Mouse (Mus musculus): ENCODE measurements around the gene Fuca1. TPM values are rescaled to one million over a fixed set of nuclear protein-coding genes. Genes with fewer than 3 reads are reported as not detected.

Gene Fuca1
- total RNA-seq, 2 experiments from 2014 or later: 48.9 to 52.6 TPM

DNA sequence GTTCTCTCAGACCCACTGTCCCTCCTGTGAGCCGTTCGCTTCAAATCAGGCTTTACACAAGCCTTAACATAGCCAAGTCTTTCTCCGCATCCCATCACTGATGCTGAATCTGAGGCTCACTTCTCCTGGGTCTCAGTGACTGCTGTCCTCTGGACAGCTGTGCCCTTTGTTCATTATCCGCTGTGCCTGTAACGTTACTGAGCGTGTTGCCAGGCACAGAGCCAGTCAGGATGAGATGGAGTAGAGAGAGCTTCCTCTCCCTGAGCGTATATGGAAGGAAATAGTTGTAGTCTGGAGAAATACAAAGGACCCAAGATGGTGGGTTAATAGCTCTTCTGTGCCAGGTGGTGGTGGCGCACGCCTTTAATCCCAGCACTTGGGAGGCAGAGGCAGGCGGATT is 28.9 kb downstream of the Fuca1 start:
- no peak for DNase-seq (ENCODE audit: low spot score in 2 of 2)

DNA sequence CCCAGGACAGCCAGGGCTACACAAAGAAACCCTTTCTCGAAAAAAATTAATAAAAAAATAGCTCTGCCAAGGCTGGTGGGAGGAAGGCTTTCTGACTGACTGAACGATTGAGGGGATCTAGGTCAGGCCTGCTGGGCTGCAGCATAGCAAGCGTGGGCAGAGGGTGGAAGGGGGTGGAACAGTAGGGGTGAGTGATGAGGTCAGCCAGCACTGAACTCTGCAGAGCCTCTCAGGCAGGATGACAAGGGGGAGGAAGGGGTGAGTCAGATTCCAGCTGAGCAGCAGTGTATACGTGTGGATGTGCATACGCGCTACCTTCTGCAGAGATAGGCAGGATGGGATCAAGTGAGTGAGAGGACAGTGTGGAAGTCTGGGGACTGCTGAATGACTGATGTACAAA is 29.4 kb downstream of the Fuca1 start:
- no peak for DNase-seq (ENCODE audit: low spot score in 2 of 2)

DNA sequence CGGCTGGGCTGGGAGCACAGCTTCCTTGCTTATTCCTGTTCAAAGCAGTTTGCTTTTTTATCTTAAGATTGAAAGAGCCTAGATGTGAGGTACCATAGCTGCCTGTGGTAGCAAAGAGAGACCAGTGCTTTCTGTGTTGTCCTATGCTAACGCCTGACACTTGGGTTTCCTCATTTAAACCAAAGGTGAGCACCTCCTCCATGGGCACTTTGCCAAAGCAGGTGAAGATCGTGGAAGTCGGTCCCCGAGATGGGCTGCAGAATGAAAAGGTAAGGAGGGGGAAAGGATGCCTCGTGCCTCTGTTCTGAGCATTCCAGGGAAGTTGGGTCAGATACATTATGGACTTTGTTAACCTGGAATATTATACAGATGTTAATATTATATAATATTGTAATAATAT is 29.8 kb downstream of the Fuca1 start:
- no peak for DNase-seq (ENCODE audit: low spot score in 2 of 2)

DNA sequence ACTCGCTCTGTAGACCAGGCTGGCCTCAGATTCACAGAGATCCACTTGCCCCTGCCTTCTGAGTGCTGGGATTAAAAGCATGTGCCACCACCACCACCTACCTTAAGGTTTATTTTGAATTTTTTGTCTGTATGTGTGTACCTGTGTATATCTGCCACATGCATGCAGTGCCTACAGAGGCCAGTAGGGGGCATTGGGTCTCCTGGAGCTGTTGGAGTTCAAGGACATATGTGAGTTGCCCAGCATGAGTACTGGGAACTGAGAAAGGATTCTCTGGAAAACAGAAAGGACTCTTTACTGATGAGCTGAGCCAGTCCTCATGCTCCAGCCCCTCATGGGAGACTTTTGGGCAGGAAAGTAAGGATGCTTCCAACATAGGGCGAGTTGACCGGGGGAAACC is 31.0 kb downstream of the Fuca1 start:
- DNase-seq (ENCODE audit: low spot score in 2 of 2): no peak

DNA sequence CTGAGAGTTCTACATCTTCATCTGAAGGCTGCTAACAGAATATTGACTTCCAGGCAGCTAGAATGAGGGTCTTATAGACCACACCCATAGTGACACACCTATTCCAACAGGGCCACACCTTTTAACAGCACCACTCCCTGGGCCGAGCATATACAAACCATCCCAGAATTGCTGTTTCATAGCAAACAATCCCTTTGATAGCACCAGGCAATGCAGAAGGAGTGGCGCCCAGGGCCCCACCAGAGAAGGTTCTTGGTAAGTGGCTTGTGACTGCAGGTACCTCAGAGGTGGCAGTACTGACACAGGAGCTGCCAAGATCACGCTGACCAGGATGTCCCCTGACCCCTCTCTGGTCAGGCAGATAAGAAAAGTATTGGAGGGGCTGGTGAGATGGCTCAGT is 32.6 kb downstream of the Fuca1 start:
- DNase-seq (ENCODE audit: low spot score in 2 of 2): no peak

DNA sequence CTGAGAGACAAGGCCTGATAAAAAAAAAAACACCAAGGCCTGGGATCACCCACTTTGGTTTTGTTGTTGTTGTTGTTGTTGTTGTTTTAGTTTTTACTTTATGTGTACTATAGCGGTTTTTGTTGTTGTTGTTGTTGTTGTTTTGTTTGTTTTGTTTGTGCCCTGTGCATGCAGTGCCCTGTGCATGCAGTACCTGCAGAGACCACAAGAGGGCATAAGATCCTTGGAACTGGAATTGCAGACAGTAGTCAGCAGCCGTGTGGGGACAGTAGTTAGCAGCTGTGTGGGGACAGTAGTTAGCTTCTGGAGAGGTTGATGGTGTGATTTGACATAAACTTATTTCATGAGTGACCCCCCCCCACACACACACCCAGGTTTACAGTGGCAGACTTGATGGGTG is 33.7 kb downstream of the Fuca1 start:
- DNase-seq (ENCODE audit: low spot score in 2 of 2): peak; percentile 78 to 79

DNA sequence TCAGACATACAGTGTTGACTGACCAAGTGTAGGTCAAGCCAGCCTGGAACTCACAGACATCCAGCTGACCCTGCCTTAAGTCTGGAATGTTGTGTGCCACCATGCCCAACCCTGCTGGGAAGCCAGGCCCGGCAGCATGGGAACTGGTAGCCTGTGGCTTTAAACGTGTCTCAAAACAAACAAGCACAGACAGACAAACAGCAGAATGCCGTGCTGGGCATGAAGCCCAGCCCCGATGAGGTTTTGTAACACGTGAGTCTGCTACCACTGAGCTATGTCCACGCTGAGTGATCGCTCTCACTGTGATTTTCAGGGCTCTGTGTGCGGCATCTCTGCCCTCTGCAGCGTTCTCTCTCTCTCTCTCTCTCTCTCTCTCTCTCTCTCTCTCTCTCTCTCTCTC is 35.4 kb downstream of the Fuca1 start:
- DNase-seq (ENCODE audit: low spot score in 2 of 2): no peak

DNA sequence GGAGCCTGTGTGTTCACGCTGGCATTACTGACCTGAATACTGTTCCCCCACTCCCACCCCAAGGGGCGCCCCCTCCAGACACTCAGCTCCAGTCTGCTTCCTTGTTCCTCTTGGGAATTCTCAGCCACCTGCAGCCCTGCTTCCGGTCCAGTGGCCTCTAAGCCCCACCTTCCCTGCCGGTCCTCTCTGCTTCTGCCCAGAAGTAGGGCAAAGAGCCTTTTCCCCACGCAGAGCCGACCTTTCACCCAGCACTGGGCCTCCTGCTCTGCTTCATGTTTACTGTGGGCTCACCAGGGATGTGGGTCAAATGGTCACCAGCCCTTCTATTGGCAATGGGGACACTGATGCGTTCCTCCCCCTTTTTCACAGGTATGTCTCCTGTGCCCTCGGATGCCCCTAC is 37.8 kb downstream of the Fuca1 start:
- DNase-seq (ENCODE audit: low spot score in 2 of 2): no peak

DNA sequence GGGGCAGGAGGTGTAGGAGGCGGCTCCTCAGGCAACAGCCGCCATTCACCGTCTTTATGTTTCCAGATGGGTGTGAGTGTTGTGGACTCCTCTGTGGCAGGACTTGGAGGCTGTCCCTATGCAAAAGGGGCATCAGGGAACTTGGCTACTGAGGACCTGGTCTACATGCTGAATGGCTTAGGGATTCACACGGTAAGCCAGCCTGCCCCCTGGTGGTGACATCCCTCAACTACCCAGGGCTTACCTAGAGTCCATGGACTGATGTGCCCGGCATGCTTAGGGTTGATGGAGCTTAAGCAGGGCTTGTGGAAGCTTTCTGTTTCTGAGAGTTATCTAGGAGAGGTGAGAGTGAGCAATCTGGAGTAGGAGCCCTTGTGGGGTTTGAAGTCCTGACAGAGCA is 40.2 kb downstream of the Fuca1 start:
- DNase-seq (ENCODE audit: low spot score in 2 of 2): peak; percentile 73

DNA sequence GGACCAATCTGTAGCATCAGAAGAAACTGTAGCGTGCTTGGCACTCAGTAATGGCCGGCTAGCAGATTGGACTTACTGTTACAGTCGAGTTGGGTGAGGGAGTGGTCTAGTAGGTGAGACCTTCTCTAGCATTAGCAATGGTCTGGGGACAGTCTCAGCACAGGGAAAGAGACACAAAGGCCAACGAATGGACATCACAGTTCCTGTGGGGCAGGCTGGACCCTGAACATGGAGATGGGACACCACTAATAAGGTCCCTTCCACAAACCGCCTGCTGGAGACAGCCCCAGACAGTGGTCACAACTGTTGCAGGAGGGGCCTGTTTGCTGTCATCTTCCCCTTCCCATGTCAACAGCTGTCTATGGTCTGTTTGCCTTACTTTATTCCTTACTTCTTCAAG is 41.2 kb downstream of the Fuca1 start:
- DNase-seq (ENCODE audit: low spot score in 2 of 2): no peak

DNA sequence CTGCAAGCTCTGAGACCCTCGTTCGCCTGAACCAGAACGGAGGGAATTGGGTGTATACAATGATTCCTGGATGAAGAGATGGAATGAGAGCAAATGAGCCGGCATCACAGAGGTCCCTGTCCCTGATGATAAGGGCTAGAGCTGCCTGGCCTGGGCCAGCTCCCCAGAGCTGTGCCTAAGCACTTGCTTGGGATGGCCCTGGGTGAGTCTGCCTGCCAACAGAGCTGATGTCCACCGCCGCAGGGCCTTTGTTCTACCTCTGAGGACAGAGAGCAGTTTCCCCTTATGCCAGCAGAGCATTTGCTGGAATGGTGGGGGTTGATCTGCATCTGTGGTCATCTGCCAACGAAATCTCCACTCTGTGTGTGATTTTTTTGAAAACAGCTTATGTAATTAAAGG is 41.7 kb downstream of the Fuca1 start:
- DNase-seq (ENCODE audit: low spot score in 2 of 2): no peak

DNA sequence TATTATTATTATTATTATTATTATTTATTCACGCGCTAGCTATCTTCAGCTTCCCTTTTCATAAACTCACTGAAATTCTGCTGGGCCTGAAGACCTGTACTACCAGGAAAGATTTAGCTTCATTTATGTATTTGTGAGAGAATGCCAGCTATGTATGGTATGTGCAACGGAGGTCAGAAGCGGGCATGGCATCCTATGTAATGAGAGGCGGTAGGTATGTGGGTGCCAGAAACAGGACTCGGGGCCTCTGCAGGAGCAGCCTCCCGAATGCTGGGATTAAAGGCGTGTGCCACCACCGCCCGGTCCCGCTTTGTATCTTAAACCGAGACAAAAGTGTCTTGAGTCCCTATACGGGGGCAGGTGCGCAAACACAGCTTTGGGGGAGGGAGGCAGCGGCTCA is 42.4 kb downstream of the Fuca1 start:
- DNase-seq (ENCODE audit: low spot score in 2 of 2): no peak

DNA sequence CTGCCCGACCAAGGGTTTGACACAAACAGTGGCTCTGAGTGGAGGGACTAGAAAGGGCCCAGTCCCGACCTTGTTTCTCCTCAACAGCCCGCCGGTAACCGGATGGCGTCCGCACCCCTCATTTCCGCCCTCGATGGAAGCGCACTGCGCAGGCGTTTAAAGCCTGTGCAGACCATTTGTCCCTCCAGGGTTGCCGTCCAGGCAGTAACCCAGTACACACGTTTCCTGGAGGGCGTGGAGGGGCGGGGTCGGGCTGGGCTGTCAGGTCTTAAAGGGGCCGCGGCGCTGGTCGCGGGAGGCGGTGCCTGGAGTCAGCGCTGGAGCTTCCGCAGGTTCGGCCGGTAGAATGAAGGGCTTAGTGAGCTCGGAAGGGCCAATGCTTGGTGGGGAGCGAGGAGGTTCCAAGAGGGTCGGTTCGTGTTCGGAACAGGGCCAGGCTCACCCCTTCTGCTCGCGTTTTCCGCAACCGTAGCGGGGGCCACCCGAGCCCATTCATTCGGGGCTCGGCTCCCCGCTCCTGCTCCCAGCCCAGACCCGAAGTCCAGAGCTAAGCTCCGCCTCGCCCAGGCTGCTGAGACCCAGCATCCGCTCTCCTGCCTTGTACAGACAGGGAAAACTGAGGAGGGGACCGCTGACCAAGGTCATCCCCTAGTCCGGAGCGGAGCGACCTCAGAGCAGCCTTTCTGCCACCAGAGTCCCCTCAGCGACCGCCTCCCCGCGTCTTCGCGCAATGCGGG is 43.1 kb downstream of the Fuca1 start, which contains the start of gene Gale:
Gene Gale (plus strand): TSS at position 271 of the 737 bp plus-strand sequence.
- peak; percentile 88 to 94 for DNase-seq (ENCODE audit: low spot score in 2 of 2)

DNA sequence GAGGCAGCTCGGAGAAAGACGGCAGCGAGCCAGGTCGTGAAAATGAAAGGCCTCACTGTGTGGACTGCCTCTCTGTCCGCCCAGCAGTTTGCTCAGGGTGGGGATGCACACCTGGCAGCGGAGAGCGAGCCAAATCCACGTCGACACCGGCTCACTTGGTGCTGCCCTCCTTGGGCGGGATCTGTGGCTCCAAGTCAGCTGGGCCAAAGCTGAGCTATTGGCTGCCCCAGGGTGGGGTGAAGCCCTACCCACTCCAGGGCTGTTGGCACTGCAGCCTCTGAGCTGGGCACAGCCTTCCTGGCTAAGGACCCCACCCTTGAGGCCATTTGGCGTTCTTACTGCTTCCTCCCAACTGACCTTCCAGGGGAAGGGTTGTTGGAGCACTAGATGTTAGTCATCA is 43.9 kb downstream of the Fuca1 start:
- DNase-seq (ENCODE audit: low spot score in 2 of 2): no peak

DNA sequence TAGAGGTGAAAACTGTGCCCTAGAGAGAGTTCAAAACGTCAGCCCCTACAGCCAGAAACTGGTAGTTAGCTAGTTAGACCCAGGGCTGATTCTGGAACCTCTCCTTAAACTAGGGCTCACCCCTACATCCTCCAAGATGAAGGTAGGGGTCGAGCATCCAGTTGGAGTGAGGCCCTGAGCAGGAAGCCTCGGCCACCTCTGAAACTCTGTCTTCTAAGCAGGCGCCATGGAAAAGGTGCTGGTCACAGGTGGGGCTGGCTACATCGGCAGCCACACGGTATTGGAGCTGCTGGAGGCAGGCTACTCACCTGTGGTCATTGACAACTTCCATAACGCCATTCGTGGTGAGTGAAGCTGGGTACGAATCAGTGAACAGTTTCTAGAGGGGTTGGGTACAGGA is 44.6 kb downstream of the Fuca1 start:
- DNase-seq (ENCODE audit: low spot score in 2 of 2): no peak

DNA sequence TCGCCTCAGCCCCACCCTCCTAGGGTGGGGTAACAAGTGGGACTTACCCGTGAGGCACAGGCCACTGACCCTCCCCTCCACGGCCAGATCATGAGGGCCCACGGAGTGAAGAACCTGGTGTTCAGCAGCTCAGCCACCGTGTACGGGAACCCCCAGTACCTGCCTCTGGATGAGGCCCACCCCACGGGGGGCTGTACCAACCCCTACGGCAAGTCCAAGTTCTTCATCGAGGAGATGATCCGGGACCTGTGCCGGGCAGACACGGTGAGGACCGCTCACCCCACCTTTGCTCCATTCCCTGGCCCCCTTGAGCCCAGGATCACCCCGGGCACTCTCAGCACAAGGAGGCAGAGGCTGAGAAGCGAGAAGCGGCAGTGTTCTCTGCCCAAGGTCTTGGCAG is 45.7 kb downstream of the Fuca1 start:
- DNase-seq (ENCODE audit: low spot score in 2 of 2): no peak

DNA sequence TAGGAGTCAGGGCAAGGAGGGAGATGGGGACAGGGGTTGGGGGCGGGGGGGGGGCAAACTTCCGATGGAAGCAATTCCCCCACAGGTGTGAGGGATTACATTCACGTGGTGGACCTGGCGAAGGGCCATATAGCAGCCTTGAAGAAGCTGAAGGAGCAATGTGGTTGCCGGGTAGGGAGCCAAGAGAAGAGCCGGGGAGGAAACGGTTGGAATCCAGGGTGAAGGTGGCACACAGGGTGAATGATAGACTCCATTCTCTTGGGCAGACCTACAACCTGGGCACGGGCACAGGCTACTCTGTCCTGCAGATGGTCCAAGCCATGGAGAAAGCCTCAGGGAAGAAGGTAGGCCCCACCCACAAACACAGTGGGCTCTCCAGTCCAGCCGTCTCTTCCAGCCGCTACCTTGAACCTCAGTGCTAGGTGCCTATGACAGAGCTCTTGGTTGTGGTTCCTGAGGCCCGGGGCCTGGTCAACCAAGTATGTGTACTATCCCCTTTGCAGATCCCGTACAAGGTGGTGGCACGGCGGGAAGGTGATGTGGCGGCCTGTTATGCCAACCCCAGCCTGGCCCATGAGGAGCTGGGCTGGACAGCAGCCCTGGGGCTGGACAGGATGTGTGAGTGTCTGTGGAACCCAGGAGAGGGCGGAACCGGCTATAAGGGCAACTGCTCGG is 46.7 kb downstream of the Fuca1 start:
- DNase-seq (ENCODE audit: low spot score in 2 of 2): no peak

DNA sequence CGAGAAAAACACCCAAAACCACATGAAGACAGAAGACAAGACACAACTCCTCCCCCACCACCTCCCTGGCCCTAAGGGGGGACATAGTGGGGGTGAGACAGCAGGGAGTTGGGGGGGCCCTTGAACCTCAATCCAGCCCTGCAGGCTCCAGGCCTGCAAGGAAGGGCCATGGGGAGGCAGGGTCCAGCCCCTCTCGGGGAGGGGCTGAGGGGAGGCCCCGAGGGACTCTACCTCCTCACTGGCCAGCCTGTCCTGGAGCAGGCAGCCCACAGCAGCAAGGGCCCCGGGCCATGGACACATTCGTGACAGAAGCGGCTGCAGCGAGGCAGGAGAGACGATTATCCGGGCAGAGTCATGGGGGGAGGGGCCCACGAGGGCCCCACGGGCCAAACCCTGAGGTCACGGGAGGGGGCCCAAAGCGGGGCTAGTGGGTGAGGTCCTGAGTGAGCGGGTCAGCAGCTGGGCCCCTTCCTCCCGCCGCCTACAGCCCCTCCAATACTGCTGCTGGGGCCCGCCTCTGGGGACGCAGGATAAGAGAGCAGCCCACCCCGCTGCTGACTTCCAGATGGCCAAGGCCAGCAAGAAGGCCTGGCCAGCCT is 47.8 kb downstream of the Fuca1 start:
- DNase-seq (ENCODE audit: low spot score in 2 of 2): no peak

DNA sequence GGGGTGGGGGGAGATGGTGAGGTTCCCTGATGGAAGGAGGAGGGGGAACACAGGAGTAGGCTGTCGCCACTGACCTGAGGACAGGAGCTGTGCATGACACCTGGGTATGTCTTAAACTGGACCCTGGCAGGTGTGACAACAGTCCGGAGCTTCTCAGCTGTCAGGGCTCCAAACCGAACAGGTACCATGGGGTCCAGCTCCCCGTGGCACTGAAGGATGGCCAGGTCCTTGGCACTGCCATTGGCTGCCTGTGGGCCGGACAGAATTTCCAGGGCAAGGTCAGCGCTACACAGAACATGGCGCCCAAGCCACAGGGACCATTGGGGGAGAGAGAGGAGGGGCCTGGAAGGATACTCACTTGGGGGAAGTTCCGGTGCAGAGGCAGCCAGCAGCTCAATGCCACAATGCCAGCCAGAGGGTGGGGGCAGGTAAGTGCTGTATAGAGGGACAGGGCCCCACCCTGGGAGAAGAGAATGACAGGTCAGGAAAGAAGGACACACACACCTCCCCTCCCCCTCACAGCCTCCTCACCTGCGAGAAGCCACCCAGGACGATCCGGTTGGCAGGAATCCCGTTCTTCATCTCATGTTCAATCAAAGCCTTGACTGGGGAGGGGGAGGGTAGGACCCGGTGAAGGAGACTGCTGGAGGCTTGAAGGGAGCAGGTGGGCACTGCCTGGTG is 48.7 kb downstream of the Fuca1 start:
- no peak for DNase-seq (ENCODE audit: low spot score in 2 of 2)

DNA sequence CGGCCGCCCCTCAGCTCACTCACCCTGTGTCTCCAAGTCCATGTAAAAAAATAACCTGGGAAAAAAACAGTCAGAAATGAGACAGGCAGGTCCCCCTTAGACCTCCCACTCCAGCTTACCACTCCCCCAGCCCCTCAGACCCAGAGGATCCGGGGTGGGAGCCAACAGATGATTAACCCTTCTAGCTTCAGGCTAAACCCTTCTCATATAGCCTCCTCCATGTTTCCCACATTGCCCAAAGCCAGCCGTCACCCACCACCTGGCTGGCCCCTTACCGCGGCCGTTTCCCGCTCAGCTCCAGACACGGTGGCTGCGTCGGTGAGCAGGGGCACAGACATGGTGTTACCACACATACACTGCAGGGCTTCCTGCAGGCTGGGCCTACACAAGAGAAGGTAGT is 50.0 kb downstream of the Fuca1 start:
- DNase-seq (ENCODE audit: low spot score in 2 of 2): no peak

DNA sequence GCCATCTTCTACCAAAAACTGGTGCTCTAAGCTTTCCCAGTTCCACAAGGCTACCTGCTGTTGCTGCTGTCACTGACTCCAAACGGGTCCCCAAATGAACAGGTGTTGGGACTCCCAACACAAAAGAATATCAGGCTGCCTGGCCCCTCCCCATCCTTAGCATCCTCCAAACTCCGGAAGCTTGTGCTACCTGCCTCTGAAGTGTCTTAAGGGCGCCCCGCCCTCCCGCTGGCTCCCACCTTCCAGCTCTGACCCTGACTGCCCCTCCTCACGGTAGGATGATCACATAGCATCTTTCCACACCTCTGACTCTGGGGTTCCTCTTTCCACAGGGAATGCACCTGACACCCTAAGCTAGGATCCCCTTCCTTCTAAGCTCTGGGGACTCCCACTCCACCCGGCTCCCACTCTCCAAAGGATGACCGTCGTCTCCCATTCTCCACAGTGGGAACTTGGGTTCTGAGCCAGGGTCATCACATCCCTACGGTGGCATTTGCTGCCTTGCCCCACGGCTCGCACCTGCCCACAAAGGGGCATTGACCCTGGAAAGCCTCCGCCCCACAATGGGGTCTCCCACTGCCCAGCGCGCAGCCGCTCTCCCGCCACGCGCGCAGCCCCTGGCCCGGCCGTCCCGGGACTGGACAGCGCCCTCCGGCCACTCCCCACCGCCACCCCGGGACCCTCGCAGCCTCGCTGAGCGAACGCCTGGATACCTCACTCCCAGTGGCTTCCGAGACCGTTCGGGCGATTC is 51.4 kb downstream of the Fuca1 start:
- no peak for DNase-seq (ENCODE audit: low spot score in 2 of 2)

Measured in layer of hippocampus, postnatal 14 days (tissue).